Mouse (Mus musculus) liver, embryonic 11.5 days (tissue): ENCODE measurements around the gene Gm20696. TPM values are rescaled to one million over a fixed set of nuclear protein-coding genes. Genes with fewer than 3 reads are reported as not detected.

Source experiments
- ATAC-seq: fragments of 200-750 bp; cut with Nextera tagmentation; replicated peaks from 2 replicates; pipeline ENCODE4 v1.8.0; 2017; ENCODE audit warnings: moderate number of reproducible peaks, mild to moderate bottlenecking, moderate TSS enrichment, moderate library complexity; ENCODE audit not compliant: low FRiP score
- DNase-seq: peaks from one replicate; pipeline ENCODE4 v3.0.0-alpha.2; 2017; ENCODE audit warnings: low spot score
- H3K27ac ChIP-seq: fragments of 300-500 bp; sonication (generic); 2 replicates; pipeline ENCODE4 v1.5.1; 2014; ENCODE audit warnings: mild to moderate bottlenecking, low read depth, low read length, control low read depth
- H3K27me3 ChIP-seq: fragments of 300-500 bp; sonication (generic); replicated peaks from 2 replicates; pipeline ENCODE4 v1.6.1; 2014; ENCODE audit warnings: low read length, mixed read lengths; ENCODE audit not compliant: control insufficient read depth, insufficient read depth
- H3K36me3 ChIP-seq: fragments of 300-500 bp; sonication (generic); 2 replicates; pipeline ENCODE4 v1.6.1; 2014; ENCODE audit warnings: mild to moderate bottlenecking, low read length, moderate library complexity, mixed read lengths; ENCODE audit not compliant: control insufficient read depth, insufficient read depth
- H3K4me1 ChIP-seq: fragments of 300-500 bp; sonication (generic); replicated peaks from 2 replicates; pipeline ENCODE4 v1.6.1; 2014; ENCODE audit warnings: low read length, mixed read lengths; ENCODE audit not compliant: control insufficient read depth, insufficient read depth
- H3K4me2 ChIP-seq: fragments of 300-500 bp; sonication (generic); 2 replicates; pipeline ENCODE4 v1.6.1; 2014; ENCODE audit warnings: mild to moderate bottlenecking, control low read depth, moderate library complexity
- H3K4me3 ChIP-seq: fragments of 300-500 bp; sonication (generic); 2 replicates; pipeline ENCODE4 v1.5.1; 2014; ENCODE audit warnings: low read depth, low read length, control low read depth
- H3K9ac ChIP-seq: fragments of 300-500 bp; sonication (generic); 2 replicates; pipeline ENCODE4 v1.6.1; 2014; ENCODE audit warnings: low read depth, low read length, control low read depth
- H3K9me3 ChIP-seq: fragments of 300-500 bp; sonication (generic); 2 replicates; pipeline ENCODE4 v1.6.1; 2016; ENCODE audit warnings: low read length, inconsistent platforms, mixed read lengths; ENCODE audit not compliant: control insufficient read depth
- WGBS: fragments of 180-500 bp; shearing (Covaris S2); extraction: QIAGEN DNeasy Blood & Tissue Kit; methylation state at CpG from one replicate; pipeline ENCODE4 v1.1.7; 2014; 5-methylcytosine and 5-hydroxymethylcytosine counted together
- polyA plus RNA-seq: library from polyadenylated mRNA; unstranded; fragments of >200 nt; fragmentation: Nextera tagmentation; extraction: Ambion mirVana; gene quantifications from 2 replicates; pipeline ENCODE4 v1.2.1, GENCODE M21; 2014

Gene Gm20696
- polyA plus RNA-seq, 1 experiment from 2014 or later, result 2.4 TPM

DNA sequence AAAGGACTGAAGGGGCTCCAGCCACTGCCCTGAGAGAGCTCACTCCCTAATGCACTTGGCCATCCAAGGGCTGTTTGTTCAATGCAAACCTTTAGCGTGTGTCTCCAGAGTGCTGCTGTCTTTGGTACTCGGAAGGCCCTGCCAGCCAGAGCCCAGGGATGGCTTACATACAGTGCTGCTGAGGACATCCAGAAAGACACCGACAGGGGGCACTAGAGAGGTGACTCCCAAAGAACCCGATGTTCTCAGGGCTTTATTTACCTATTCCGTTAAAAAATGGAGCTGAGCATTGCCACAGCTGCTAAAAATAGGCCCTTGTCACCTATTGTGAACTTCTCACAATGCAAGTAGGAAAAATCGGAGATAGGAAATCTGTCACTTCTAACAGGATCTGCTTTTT is 54.7 kb downstream of the Gm20696 start:
- H3K9ac ChIP-seq, result no peak overlapping the region
- no peaks in the 10 kb centered on the region for H3K36me3 ChIP-seq
- DNase-seq (no peak), ATAC-seq (no peak)
- H3K4me1 ChIP-seq, result no peaks in the 10 kb centered on the region
- H3K4me2 ChIP-seq, result no peak overlapping the region
- no peak overlapping the region for H3K4me3 ChIP-seq
- H3K9me3 ChIP-seq, result no peaks in the 10 kb centered on the region
- no peak overlapping the region for H3K27ac ChIP-seq
- no peaks in the 10 kb centered on the region for H3K27me3 ChIP-seq
- WGBS, result 49% methylated on average over 6 of the region's 6 CpGs

DNA sequence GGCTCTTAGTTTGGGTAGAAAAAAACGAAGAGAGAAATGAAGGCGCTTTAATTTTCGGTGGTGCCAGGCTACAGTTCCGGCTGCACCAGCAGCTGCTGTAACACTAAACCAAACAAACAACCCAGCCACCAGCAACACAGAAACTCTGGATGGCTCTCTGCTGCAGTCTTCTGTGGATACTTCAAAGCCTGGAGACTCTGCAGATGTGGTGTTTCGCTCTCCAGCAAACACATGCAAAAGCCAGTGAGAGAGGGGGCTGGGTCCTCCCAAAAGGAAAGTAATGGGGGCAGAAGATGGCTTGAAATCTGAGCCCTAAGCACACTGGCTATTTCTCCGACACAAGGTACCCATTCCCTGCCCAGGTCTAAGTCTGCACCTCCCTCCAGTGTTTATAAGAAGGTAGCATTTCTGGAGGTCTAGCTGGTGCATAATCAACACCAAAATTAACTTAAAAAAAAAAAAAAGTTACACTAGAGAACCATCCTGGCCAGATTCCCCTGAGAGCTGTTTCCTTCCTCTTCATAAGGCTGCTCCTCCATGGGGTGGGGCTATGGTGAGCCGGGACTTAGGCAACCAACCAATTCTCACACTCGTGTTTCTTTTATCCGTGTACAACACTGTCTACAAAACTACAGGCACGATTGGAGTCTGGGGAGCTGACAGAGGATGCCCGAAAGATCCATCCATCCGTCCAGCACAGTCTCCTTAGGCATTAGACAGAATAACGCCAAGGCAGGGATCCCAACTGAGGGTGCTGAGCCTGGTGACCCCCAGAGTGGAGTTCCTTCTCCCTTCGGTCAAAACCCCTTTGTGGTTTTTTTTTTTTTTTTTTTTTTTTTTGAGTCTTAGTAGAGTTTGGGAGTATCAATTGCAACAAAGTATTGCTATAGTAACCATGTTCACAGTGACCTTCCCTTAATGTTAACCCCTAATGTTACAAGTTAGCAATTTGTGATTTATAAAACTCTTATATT is 55.9 kb downstream of the Gm20696 start:
- Histone ChIP-seq H3K27me3 (no peaks in the 10 kb centered on the region), H3K36me3 (no peaks in the 10 kb centered on the region), H3K27ac (no peak overlapping the region), H3K4me2 (no peak overlapping the region), H3K9me3 (no peaks in the 10 kb centered on the region), H3K9ac (no peak overlapping the region), H3K4me3 (no peak overlapping the region), H3K4me1 (no peaks in the 10 kb centered on the region)
- 41% methylated on average over 14 of the region's 14 CpGs for WGBS
- DNase-seq, result no peak
- ATAC-seq, result no peak

DNA sequence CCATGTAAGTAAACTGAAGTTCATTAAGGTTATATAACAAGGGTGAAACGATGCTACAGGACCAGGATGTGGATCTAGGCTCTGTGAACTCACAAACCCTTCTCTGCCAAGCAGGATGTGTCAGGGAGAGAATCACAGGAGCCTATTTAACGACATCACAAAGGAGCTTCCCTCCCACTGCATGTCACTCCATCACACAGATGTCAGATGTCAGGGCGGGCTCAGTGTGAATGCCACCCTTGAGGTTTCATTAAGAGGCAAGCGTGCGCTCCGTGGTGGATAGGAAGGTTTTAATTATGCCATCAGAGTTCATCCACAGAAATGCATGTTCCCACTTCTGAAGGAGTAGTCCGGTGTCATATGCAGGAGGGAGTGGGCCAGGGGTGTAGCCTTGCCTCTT is 60.5 kb downstream of the Gm20696 start:
- Histone ChIP-seq H3K27me3 (no peaks in the 10 kb centered on the region), H3K4me2 (no peak overlapping the region), H3K4me3 (no peak overlapping the region), H3K36me3 (no peaks in the 10 kb centered on the region), H3K9me3 (no peaks in the 10 kb centered on the region), H3K27ac (no peak overlapping the region), H3K4me1 (no peaks in the 10 kb centered on the region), H3K9ac (no peak overlapping the region)
- DNase-seq (no peak), ATAC-seq (no peak)
- 77% methylated on average over 7 of the region's 7 CpGs for WGBS

DNA sequence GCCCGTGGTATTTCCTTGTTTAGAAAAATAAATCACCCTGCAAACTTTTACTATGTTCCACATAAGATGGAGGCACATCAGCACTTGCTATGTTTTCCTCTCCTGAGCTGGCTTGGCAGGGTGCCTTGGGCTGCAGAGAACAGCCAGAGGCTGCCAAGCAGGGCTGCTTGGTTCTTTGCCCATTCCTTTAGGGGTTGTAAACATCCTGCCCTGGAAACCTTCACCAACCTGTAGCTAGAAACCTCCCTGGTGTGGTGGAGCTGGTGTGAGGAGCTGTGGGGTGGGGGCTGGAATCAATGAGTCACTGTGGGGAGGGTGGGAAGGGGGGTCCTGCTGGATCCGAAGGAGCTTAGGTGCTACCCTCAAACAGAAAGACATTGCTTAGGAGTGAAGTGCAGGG is 61.8 kb downstream of the Gm20696 start:
- Histone ChIP-seq H3K9ac (no peak overlapping the region), H3K4me3 (no peak overlapping the region), H3K9me3 (no peaks in the 10 kb centered on the region), H3K27ac (no peak overlapping the region), H3K4me1 (no peaks in the 10 kb centered on the region), H3K27me3 (no peaks in the 10 kb centered on the region), H3K4me2 (no peak overlapping the region), H3K36me3 (no peaks in the 10 kb centered on the region)
- DNase-seq (no peak), ATAC-seq (no peak)
- 61% methylated on average over 2 of the region's 2 CpGs for WGBS

DNA sequence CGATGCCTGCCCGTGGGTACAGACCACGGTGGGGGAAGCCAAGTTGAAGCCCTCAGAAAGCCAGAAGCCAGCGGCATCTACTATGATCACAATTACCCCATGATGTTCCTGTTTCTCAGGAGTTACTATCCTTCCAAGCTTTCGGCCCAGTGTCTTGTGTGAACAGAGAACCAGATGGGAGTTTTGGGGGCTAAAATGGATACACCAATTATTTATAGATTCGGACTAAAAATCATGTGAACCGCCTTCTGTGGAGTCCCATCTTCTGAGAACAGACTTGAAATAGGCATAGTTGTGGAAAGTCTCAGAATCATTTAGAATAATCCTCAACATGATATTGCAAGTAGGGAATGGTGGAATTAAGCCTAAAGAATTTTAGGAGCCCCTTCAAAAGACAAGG is 64.2 kb downstream of the Gm20696 start:
- H3K4me3 ChIP-seq, result no peak overlapping the region
- H3K4me2 ChIP-seq, result no peak overlapping the region
- no peaks in the 10 kb centered on the region for H3K36me3 ChIP-seq
- H3K27me3 ChIP-seq, result no peaks in the 10 kb centered on the region
- no peak for DNase-seq
- H3K4me1 ChIP-seq, result no peaks in the 10 kb centered on the region
- no peak overlapping the region for H3K27ac ChIP-seq
- H3K9me3 ChIP-seq, result no peaks in the 10 kb centered on the region
- 77% methylated on average over 7 of the region's 7 CpGs for WGBS
- no peak for ATAC-seq
- no peak overlapping the region for H3K9ac ChIP-seq

DNA sequence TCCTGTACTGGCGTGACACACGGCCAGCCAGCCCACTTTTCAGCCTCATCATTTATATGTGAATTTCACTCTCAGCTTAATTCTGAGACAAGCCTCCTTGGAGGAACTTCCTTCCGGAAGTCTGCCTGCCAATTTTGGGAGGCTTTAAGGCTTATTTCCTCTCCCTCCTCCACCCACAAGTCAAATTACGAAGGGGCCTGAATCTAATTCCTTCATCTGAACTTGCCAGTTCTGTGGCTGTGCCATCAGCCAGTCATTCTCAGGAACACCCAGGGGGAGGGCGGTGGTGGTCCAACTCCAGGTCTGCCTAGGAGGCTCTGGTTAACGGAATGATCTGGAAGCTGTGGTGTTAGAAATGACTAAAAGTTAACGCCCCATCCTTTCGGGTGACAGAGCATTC is 65.7 kb downstream of the Gm20696 start:
- H3K4me1 ChIP-seq, result no peaks in the 10 kb centered on the region
- H3K27ac ChIP-seq, result no peak overlapping the region
- no peak overlapping the region for H3K4me3 ChIP-seq
- H3K4me2 ChIP-seq, result no peak overlapping the region
- H3K9ac ChIP-seq, result no peak overlapping the region
- WGBS, result 57% methylated on average over 8 of the region's 8 CpGs
- no peaks in the 10 kb centered on the region for H3K36me3 ChIP-seq
- no peaks in the 10 kb centered on the region for H3K27me3 ChIP-seq
- H3K9me3 ChIP-seq, result no peaks in the 10 kb centered on the region
- ATAC-seq (no peak), DNase-seq (no peak)

DNA sequence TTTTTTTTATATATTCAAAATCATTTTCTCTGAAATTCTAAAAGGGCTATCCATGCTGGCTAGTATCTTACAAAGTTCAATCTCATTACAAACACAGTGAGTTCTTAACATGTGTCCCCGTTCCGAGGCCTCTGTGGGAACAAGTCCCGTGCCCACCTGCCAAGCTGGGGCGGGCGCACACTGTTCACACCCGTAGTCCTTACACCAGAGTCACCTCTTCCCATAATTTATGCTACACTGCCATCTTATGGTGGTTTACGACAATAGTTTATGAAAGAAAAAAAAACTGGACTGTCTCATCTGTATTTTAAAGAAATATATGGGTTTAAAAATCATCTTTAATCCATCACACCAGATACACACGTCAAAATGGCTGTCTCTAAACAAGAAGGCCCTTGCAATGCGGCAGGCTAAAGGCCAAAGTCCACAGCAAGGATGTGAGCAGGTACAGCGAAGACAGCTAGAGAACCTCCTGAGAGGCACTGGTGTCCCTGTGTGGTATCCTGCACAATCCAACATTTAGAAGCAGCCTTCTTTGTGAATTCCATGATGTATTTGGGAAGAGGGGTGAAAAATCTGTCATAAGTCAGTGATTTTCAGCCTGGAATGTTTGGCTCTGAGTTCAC is 66.3 kb downstream of the Gm20696 start:
- Histone ChIP-seq H3K27me3 (no peaks in the 10 kb centered on the region), H3K9me3 (no peaks in the 10 kb centered on the region), H3K4me2 (no peak overlapping the region), H3K9ac (no peak overlapping the region), H3K36me3 (no peaks in the 10 kb centered on the region), H3K4me3 (no peak overlapping the region), H3K4me1 (no peaks in the 10 kb centered on the region), H3K27ac (no peak overlapping the region)
- 38% methylated on average over 10 of the region's 10 CpGs for WGBS
- ATAC-seq, result no peak
- DNase-seq, result no peak

DNA sequence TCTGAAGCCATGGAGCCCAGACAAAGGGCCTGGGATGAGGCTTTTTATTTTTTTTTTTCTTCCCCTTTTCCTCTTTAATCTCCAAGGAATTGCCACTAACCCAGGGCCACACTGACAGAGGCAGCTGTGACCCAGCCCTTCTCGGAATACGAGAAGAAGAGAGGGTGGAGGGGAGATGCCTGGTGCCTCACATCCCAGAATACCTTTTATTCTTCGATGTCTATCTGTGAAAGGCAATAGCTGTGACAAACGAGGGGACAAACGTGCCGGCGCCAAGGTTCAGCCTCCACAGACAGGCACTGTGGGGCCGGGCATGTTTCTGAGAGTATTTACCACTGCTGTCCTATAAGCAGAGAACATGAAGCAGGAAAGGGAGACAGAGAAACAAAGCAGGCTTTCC is 66.9 kb downstream of the Gm20696 start:
- ATAC-seq (no peak), DNase-seq (no peak)
- Histone ChIP-seq H3K9ac (no peak overlapping the region), H3K9me3 (no peaks in the 10 kb centered on the region), H3K4me1 (no peaks in the 10 kb centered on the region), H3K4me2 (no peak overlapping the region), H3K36me3 (no peaks in the 10 kb centered on the region), H3K27ac (no peak overlapping the region), H3K4me3 (no peak overlapping the region), H3K27me3 (no peaks in the 10 kb centered on the region)
- WGBS, result 65% methylated on average over 8 of the region's 8 CpGs

DNA sequence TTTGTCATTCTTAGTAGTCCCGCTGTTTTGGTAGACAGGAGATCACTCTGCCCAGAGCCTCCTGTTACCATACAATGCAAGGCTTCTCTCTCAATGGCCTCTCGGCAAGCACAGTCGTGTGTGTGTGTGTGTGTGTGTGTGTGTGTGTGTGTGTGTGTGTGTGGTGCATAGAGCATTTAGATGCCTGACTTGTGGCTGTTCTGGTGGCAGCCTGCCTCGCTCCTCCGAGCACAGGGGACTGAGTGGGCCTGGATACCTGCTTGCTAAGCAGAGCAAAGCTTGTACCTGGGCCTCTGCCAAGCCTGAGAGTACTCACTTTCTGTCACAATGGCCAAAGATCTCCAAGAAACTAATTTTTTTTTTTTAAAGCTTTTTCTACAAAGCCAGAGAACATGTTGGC is 67.4 kb downstream of the Gm20696 start:
- DNase-seq (no peak), ATAC-seq (no peak)
- Histone ChIP-seq H3K27me3 (no peaks in the 10 kb centered on the region), H3K4me2 (no peak overlapping the region), H3K4me1 (no peaks in the 10 kb centered on the region), H3K36me3 (no peaks in the 10 kb centered on the region), H3K27ac (no peak overlapping the region), H3K4me3 (no peak overlapping the region), H3K9me3 (no peaks in the 10 kb centered on the region), H3K9ac (no peak overlapping the region)
- 77% methylated on average over 5 of the region's 5 CpGs for WGBS
